Mouse (Mus musculus) stomach, embryonic 14.5 days (tissue): ENCODE results near the gene 1600014C23Rik. TPM values are rescaled to one million over a fixed set of nuclear protein-coding genes. Genes with fewer than 3 reads are reported as not detected.

Experiments
- ATAC-seq: fragments of 200-750 bp; cut with Nextera tagmentation; 2 replicates; pipeline ENCODE4 v1.8.0; 2017; ENCODE audit warnings: low read depth, moderate TSS enrichment; ENCODE audit not compliant: insufficient number of reproducible peaks, insufficient read depth, low FRiP score
- H3K27ac ChIP-seq: fragments of 300-500 bp; sonication (generic); 2 replicates; pipeline ENCODE4 v1.5.1; 2014; ENCODE audit warnings: mild to moderate bottlenecking, low read length, moderate library complexity, mixed read lengths
- H3K27me3 ChIP-seq: fragments of 300-500 bp; sonication (generic); 2 replicates; pipeline ENCODE4 v1.6.1; 2014; ENCODE audit warnings: low read length, control low read depth, mixed read lengths; ENCODE audit not compliant: control insufficient read depth, insufficient read depth
- H3K36me3 ChIP-seq: fragments of 300-500 bp; sonication (generic); 2 replicates; pipeline ENCODE4 v1.6.1; 2014; ENCODE audit warnings: mild to moderate bottlenecking, control low read depth, low read length, moderate library complexity, mixed read lengths; ENCODE audit not compliant: control insufficient read depth, insufficient read depth
- H3K4me1 ChIP-seq: fragments of 300-500 bp; sonication (generic); 2 replicates; pipeline ENCODE4 v1.6.1; 2014; ENCODE audit warnings: low read length, control low read depth, mixed read lengths; ENCODE audit not compliant: control insufficient read depth, insufficient read depth
- H3K4me2 ChIP-seq: fragments of 300-500 bp; sonication (generic); replicated peaks from 2 replicates; pipeline ENCODE4 v1.6.1; 2014; ENCODE audit warnings: low read depth, low read length, control low read depth
- H3K4me3 ChIP-seq: fragments of 300-500 bp; sonication (generic); 2 replicates; pipeline ENCODE4 v1.5.1; 2014; ENCODE audit warnings: low read depth, low read length, control low read depth
- H3K9ac ChIP-seq: fragments of 300-500 bp; sonication (generic); replicated peaks from 2 replicates; pipeline ENCODE4 v1.6.1; 2014; ENCODE audit warnings: low read depth, mild to moderate bottlenecking, control low read depth, low read length, moderate library complexity, mixed read lengths
- H3K9me3 ChIP-seq: fragments of 300-500 bp; sonication (generic); 2 replicates; pipeline ENCODE4 v1.6.1; 2016; ENCODE audit warnings: low read depth, low read length, control low read depth; ENCODE audit not compliant: control insufficient read depth
- WGBS: fragments of 180-500 bp; shearing (Covaris S2); extraction: QIAGEN DNeasy Blood & Tissue Kit; methylation state at CpG from one replicate; pipeline ENCODE4 v1.1.7; 2014; 5-methylcytosine and 5-hydroxymethylcytosine counted together
- polyA plus RNA-seq: library from polyadenylated mRNA; unstranded; fragments of >200 nt; fragmentation: Nextera tagmentation; extraction: Ambion mirVana; gene quantifications from 2 replicates; pipeline ENCODE4 v1.2.1, GENCODE M21; 2014

The 1600014C23Rik gene
- polyA plus RNA-seq, 1 experiment from 2014 or later, result 0.72 TPM

GRCm38 (mm10) chr17:45767536-45768146 lies 34.0 kb upstream of the 1600014C23Rik start:
- H3K27me3 ChIP-seq, result no peaks in the 10 kb centered on the region
- H3K4me2 ChIP-seq, result peak overlapping the region; percentile 24; the same call in 1 of the 2 replicates
- peak; percentile 25 for ATAC-seq
- WGBS, result 26% methylated on average over 8 of the region's 9 CpGs
- peaks cover 36% of the 10 kb centered on the region for H3K4me1 ChIP-seq
- H3K9me3 ChIP-seq, result no peaks in the 10 kb centered on the region
- no peak overlapping the region for H3K9ac ChIP-seq
- no peak overlapping the region for H3K4me3 ChIP-seq
- no peaks in the 10 kb centered on the region for H3K36me3 ChIP-seq
- peak overlapping the region; percentile 94 for H3K27ac ChIP-seq

GRCm38 (mm10) chr17:45766735-45767535 lies 33.3 kb upstream of the 1600014C23Rik start:
- H3K9ac ChIP-seq, result 0 out of 2 replicates have a peak overlapping the region, but pooled peaks have one; percentile 15
- H3K36me3 ChIP-seq, result no peaks in the 10 kb centered on the region
- 4% methylated on average over 12 of the region's 12 CpGs for WGBS
- ATAC-seq, result peak; percentile 94
- H3K4me3 ChIP-seq, result no peak overlapping the region
- peak overlapping the region; percentile 94 for H3K27ac ChIP-seq
- peak overlapping the region; percentile 24; the same call in 1 of the 2 replicates for H3K4me2 ChIP-seq
- H3K4me1 ChIP-seq, result peaks cover 39% of the 10 kb centered on the region
- H3K27me3 ChIP-seq, result no peaks in the 10 kb centered on the region
- H3K9me3 ChIP-seq, result no peaks in the 10 kb centered on the region

- Histone ChIP-seq H3K4me1 (peaks cover 42% of the 10 kb centered on the region), H3K9ac (no peak overlapping the region), H3K4me2 (no peak overlapping the region), H3K9me3 (no peaks in the 10 kb centered on the region), H3K36me3 (no peaks in the 10 kb centered on the region), H3K4me3 (no peak overlapping the region), H3K27ac (peak overlapping the region; percentile 94), H3K27me3 (no peaks in the 10 kb centered on the region)
- WGBS, result 82% methylated on average over 3 of the region's 3 CpGs
- ATAC-seq, result no peak
These were observed 32.3 kb upstream of the 1600014C23Rik start for GRCm38 (mm10) chr17:45765914-45766313.

GRCm38 (mm10) chr17:45763188-45763587 lies 29.5 kb upstream of the 1600014C23Rik start:
- Histone ChIP-seq H3K36me3 (no peaks in the 10 kb centered on the region), H3K9ac (no peak overlapping the region), H3K27me3 (no peaks in the 10 kb centered on the region), H3K27ac (peak overlapping the region; percentile 62; the same call in 1 of the 2 replicates), H3K4me2 (no peak overlapping the region), H3K4me1 (peaks cover 35% of the 10 kb centered on the region), H3K9me3 (no peaks in the 10 kb centered on the region), H3K4me3 (no peak overlapping the region)
- no peak for ATAC-seq
- WGBS, result 69% methylated on average over 8 of the region's 8 CpGs

- Histone ChIP-seq H3K9ac (no peak overlapping the region), H3K4me2 (no peak overlapping the region), H3K27ac (no peak overlapping the region), H3K4me1 (peaks cover 24% of the 10 kb centered on the region), H3K9me3 (no peaks in the 10 kb centered on the region), H3K27me3 (no peaks in the 10 kb centered on the region), H3K4me3 (no peak overlapping the region), H3K36me3 (no peaks in the 10 kb centered on the region)
- WGBS, result 59% methylated on average over 3 of the region's 3 CpGs
- ATAC-seq, result no peak
These were observed 28.3 kb upstream of the 1600014C23Rik start for GRCm38 (mm10) chr17:45761902-45762301.

- WGBS, result 57% methylated on average over 10 of the region's 10 CpGs
- H3K4me1 ChIP-seq, result peaks cover 16% of the 10 kb centered on the region
- H3K36me3 ChIP-seq, result no peaks in the 10 kb centered on the region
- ATAC-seq, result no peak
- H3K4me2 ChIP-seq, result no peak overlapping the region
- H3K27ac ChIP-seq, result no peak overlapping the region
- no peak overlapping the region for H3K9ac ChIP-seq
- no peaks in the 10 kb centered on the region for H3K27me3 ChIP-seq
- no peak overlapping the region for H3K4me3 ChIP-seq
- H3K9me3 ChIP-seq, result no peaks in the 10 kb centered on the region
These were observed 27.5 kb upstream of the 1600014C23Rik start for GRCm38 (mm10) chr17:45760965-45761645.

- Histone ChIP-seq H3K27ac (no peak overlapping the region), H3K36me3 (no peaks in the 10 kb centered on the region), H3K9ac (no peak overlapping the region), H3K4me2 (no peak overlapping the region), H3K27me3 (no peaks in the 10 kb centered on the region), H3K9me3 (no peaks in the 10 kb centered on the region), H3K4me1 (peaks cover 11% of the 10 kb centered on the region), H3K4me3 (no peak overlapping the region)
- no peak for ATAC-seq
- 82% methylated on average over 5 of the region's 5 CpGs for WGBS
These were observed 26.1 kb upstream of the 1600014C23Rik start for GRCm38 (mm10) chr17:45759751-45760150.

GRCm38 (mm10) chr17:45758808-45759207 lies 25.2 kb upstream of the 1600014C23Rik start:
- H3K4me3 ChIP-seq, result no peak overlapping the region
- no peaks in the 10 kb centered on the region for H3K27me3 ChIP-seq
- no peak overlapping the region for H3K4me2 ChIP-seq
- no peak overlapping the region for H3K27ac ChIP-seq
- H3K4me1 ChIP-seq, result peaks cover 11% of the 10 kb centered on the region
- no peak for ATAC-seq
- H3K9me3 ChIP-seq, result no peaks in the 10 kb centered on the region
- no peak overlapping the region for H3K9ac ChIP-seq
- no peaks in the 10 kb centered on the region for H3K36me3 ChIP-seq
- WGBS, result 79% methylated on average over 7 of the region's 7 CpGs
